In genomic region chr6:92891535-92891934, GRCm38 (mm10) we compare ENCODE assay signal across 35 mouse cellular contexts. TPM values are rescaled to one million over a fixed set of nuclear protein-coding genes. Genes with fewer than 3 reads are reported as not detected.
"Had no signal": no experiment of that assay in that cellular context is flagged by ENCODE, and none has a peak within 500 bp of the region (broad histone marks: within the 10 kb centered on the region; RNA-seq: fewer than 3 reads in every experiment).

No protein-coding gene starts in this region.

- H3K36me3 ChIP-seq: hindbrain, embryonic 13.5 days; hindbrain, embryonic 15.5 days had no signal

- H3K27me3 ChIP-seq: heart, embryonic 13.5 days; heart, embryonic 15.5 days; hindbrain, embryonic 13.5 days; hindbrain, embryonic 15.5 days; kidney, embryonic 15.5 days; limb, embryonic 13.5 days; limb, embryonic 15.5 days; liver, embryonic 12.5 days had no signal

- H3K9ac ChIP-seq: heart, embryonic 13.5 days; heart, embryonic 15.5 days; hindbrain, embryonic 13.5 days; hindbrain, embryonic 15.5 days; kidney, embryonic 15.5 days; limb, embryonic 13.5 days; limb, embryonic 15.5 days; liver, embryonic 12.5 days had no signal

- DNase-seq: gastrocnemius, postnatal 14 days; gastrocnemius, postnatal 36 days; heart, adult 11 months; heart, adult 2 months; heart, postnatal 14 days; heart, postnatal 36 days; kidney, adult 11 months; kidney, adult 2 months; kidney, adult 9 months; kidney, postnatal 14 days; kidney, postnatal 36 days; layer of hippocampus, adult 9-11 months; layer of hippocampus, postnatal 36 days; left cerebral cortex, postnatal 4 days had no signal

- H3K27ac ChIP-seq: heart, adult 2 months; heart, embryonic 13.5 days; heart, embryonic 15.5 days; hindbrain, embryonic 13.5 days; hindbrain, embryonic 15.5 days; hindbrain, postnatal 0 days; kidney, embryonic 15.5 days; kidney, postnatal 0 days; limb, embryonic 13.5 days; limb, embryonic 15.5 days; liver, embryonic 12.5 days had no signal

- H3K4me3 ChIP-seq: heart, adult 2 months; heart, embryonic 13.5 days; heart, embryonic 15.5 days; hindbrain, embryonic 13.5 days; hindbrain, embryonic 15.5 days; kidney, embryonic 15.5 days; limb, embryonic 13.5 days; limb, embryonic 15.5 days; liver, embryonic 12.5 days had no signal

- H3K4me2 ChIP-seq: heart, embryonic 11.5 days; heart, embryonic 13.5 days; heart, embryonic 15.5 days; hindbrain, embryonic 13.5 days; hindbrain, embryonic 15.5 days; kidney, embryonic 15.5 days; limb, embryonic 13.5 days; limb, embryonic 15.5 days; liver, embryonic 12.5 days had no signal

- H3K9me3 ChIP-seq: heart, embryonic 13.5 days; heart, embryonic 15.5 days; hindbrain, embryonic 13.5 days; hindbrain, embryonic 15.5 days; kidney, embryonic 15.5 days; limb, embryonic 13.5 days; limb, embryonic 15.5 days; liver, embryonic 12.5 days had no signal

- ATAC-seq: hindbrain, postnatal 0 days; intestine, embryonic 16.5 days; liver, embryonic 12.5 days had no signal

- H3K4me1 ChIP-seq: hindbrain, embryonic 13.5 days; hindbrain, embryonic 15.5 days; limb, embryonic 15.5 days; liver, embryonic 12.5 days had no signal

RNA-seq across cellular contexts. Expression of gene Gm15737, which starts 22.4 kb away (rescaled TPM):
- total RNA-seq: hematopoietic stem cell, adult 5-6 weeks; hindbrain, postnatal 0 days; layer of hippocampus, adult 18-20 months; layer of hippocampus, adult 8-10 months; layer of hippocampus, postnatal 14 days; layer of hippocampus, postnatal 36 days; left cerebral cortex, adult 18-20 months; left cerebral cortex, postnatal 10 days; left cerebral cortex, postnatal 25 days; left cerebral cortex, postnatal 4 days; liver, adult 2 months had no signal
- polyA plus RNA-seq: hindbrain, embryonic 11.5 days; hindbrain, embryonic 13.5 days; hindbrain, embryonic 15.5 days; hindbrain, postnatal 0 days; intestine, embryonic 16.5 days; kidney, adult 2 months; liver, adult 2 months; liver, embryonic 12.5 days had no signal
